Mouse (Mus musculus) spleen, postnatal 0 days (tissue): ENCODE measurements around the gene Gm21488. TPM values are rescaled to one million over a fixed set of nuclear protein-coding genes. Genes with fewer than 3 reads are reported as not detected.

ENCODE experiments used
- polyA plus RNA-seq: library from polyadenylated mRNA; unstranded; fragments of >200 nt; fragmentation: Nextera tagmentation; extraction: Ambion mirVana; gene quantifications from 2 replicates; pipeline ENCODE4 v1.2.1, GENCODE M21; 2015

Gene Gm21488
- polyA plus RNA-seq: not detected in 2 replicates

DNA sequence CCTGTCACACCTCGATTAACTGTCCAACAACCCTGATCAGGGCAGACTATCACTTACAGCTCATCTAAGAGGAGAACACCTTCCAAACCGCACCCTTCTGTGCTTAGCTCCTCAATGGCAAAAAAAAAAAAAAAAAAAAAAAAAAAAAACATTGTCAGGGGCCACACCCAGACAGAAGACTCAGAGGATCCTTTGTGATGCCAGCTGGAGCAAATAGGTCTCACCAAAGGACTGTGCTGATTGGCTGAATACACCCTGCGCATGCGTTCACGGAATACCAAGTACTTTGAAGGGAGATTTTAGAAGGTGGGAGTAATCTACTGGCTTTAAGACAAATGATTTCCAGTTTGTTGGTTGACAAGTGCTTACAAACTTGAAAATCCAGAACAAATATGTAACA lies at the start of gene Gm21488:
TSS of gene Gm21488 (minus strand) at position 101 of the 400 bp plus-strand sequence.

